Mouse (Mus musculus) adrenal gland, postnatal 36 days (tissue): ENCODE measurements at regions not wholly inside any gene's neighbourhood (a gene's known extent, or its start where the extent isn't known, plus 50 kb on each side); places are given as distances from the start of the nearest gene placed in this dataset.

Experiments
- DNase-seq, 2 experiments: peaks; one replicate each; pipeline ENCODE4 v3.0.0; 2021; ENCODE audit warnings: mixed read lengths in 1 of 2

GRCm38 (mm10) chr16:93130622-93131021, 304.7 kb upstream of the Runx1 start:
- DNase-seq: no peak

DNA sequence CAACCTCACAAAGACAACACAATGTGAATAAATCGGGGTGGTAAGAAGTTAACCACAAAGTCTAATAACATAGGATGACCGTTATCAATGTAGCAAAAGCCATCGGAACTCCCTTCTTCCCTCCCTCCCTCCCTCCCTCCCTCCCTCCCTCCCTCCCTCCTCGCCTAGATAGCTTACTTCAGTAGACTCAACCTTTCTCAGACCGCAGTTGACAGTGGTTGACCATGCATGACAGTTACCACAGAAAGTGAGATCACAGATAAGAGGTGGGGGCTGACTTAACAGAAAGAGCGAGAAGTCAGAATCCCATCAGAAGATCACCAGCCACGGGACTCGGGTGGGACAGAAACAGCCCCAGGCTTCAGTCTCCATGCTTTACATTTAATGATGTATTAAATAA, 297.8 kb upstream of the Runx1 start:
- no peak for DNase-seq

- DNase-seq: no peak
These were observed 290.4 kb upstream of the Runx1 start for GRCm38 (mm10) chr16:93116111-93116969.

DNA sequence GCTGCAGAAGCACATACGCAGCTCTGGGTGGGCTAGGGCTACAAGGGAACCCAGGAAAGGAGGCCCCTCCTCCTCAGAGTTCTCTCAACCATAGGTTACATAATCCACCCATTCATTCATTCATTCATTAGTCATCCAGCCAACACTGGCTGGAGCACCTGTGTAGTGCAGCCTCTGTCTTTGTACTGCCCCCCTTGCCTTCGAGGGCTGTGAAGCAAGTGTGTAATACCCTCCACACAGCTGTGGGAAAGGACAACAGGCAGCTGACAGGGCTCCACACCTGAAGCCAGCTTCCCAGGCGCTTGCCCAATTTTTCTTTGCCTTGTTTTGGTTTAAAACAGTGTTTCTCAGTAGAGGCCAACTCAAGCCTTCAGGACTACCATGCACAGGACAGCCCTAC, 285.0 kb upstream of the Runx1 start:
- no peak for DNase-seq

- DNase-seq: no peak
These were observed 284.5 kb upstream of the Runx1 start for GRCm38 (mm10) chr16:93110451-93110850.

DNA sequence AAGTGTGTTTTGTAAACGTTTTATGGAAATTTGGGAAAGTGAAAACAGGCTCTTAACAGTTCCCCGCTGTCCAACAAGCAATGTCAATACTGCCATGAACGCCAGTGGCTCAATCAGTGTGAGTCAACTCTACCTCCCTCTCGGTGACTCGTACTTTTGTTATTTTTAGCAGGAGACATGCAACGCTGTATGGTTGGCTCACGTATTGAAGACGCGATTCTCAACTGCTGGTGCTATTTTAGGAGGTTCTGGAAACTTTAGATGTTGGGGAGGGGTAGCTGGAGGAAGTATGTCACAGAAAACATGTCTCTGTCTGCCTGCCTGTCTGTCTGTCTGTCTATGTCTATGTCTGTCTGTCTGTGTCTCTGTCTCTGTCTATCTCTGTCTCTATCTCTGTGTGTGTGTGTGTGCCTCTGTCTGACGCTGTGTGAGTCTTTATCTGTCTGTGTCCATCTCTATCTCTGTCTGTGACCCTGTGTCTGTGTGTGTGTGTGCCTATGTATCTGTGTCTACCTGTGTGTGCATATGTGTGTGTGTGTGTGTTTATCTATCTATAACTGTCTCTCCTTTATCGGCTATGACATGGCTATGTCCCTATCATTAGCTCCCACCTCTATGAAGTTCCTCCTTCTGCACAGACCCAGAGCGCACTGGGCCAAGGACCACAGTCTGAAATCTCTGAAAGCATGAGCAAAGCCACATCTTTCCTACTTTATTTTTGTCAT, 283.9 kb upstream of the Runx1 start:
- peak; percentile 10 to 12 for DNase-seq

GRCm38 (mm10) chr16:93107524-93107845, 281.5 kb upstream of the Runx1 start:
- DNase-seq: no peak

GRCm38 (mm10) chr16:93106811-93107523, 281.0 kb upstream of the Runx1 start:
- DNase-seq: peak; percentile 9 to 48

DNA sequence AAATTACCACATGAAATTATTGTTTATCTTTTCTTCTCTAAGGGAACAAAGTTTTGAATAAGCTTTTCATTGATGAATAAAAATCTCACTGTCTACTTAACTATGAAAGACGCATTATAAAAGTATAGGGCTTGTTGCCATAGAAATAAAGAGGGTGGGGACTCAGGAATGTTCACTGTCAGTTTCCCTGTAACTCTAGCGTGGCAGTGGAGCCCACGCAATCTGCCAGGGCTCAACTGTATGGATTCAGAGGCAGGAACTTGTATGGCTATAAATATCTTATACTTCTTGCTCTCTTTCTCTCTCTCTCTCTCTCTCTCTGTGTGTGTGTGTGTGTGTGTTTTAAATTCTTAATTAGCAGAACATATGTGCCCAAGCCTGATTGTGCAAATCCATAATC, 276.2 kb upstream of the Runx1 start:
- no peak for DNase-seq

DNA sequence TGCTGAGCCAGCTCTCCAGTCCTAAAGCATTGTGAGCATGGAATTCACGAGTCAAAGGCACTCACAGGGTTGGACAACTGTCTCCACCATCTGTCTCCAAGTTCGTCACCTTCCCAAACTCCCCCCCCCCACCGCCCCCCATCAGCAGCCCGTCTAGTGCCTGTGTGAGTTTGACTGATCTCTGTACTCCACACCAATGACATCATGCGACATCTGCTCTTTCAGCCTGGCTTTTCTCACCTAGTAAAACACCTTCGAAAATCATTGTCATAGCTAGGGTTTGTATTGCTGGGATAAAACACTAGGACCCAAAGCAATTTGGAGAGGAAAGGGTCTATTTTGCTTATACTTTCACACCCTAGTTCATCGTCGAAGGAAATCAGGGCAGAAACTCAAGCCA, 272.1 kb upstream of the Runx1 start:
- DNase-seq: no peak

- DNase-seq: no peak
These were observed 270.2 kb upstream of the Runx1 start for GRCm38 (mm10) chr16:93096175-93096574.

- DNase-seq: no peak
These were observed 266.8 kb upstream of the Runx1 start for GRCm38 (mm10) chr16:93092796-93093195.

DNA sequence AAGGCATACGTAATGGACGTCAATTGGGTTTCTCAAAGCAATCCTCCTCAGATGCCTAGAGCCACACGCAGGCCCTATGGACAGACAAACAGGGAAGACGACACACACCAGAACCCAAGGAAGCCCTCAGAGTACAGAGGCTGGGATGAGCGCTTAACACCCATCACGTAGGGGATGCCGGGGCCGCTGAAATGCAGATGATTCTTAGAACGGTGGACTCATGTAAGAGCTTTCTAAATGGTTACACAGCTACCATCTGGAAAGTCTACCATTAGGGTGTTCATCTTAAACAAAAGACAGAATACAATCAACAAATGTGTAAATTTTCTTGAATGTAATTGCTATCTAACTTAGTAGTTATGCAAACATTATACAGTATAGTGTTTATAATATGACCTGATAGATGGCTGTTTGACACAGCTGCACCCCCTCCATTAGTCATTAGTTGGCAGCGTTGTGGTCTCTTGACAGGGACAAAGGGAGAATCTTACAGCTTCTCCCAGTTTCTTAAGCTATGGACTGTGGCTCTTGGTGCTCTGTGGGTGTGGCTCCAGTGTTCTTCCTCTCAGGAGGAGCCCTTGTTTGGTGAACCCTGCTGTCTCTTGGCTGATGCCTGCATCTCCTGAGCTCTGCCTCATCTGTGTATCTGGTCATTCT, 259.4 kb upstream of the Runx1 start:
- DNase-seq: no peak

DNA sequence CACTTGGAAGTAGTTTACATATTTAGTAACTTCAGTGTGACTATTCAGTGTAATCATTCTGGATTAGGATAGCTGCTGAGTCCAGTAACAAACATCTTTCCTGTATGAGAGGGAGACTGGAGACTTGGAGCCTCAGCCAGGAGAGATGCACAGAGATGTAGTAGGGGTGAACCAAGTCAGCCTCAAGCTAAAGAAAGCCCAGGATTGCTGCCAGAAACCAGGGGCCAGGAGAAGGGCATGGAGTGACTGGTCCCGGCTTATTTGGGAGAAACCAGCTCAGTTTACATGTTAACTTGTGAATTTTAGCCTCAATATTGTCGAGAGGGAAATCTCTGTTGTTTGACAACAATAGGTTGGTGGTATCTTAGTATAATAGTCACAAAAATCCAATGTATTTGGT, 257.8 kb upstream of the Runx1 start:
- DNase-seq: no peak

- DNase-seq: no peak
These were observed 257.2 kb upstream of the Runx1 start for GRCm38 (mm10) chr16:93083142-93083541.

DNA sequence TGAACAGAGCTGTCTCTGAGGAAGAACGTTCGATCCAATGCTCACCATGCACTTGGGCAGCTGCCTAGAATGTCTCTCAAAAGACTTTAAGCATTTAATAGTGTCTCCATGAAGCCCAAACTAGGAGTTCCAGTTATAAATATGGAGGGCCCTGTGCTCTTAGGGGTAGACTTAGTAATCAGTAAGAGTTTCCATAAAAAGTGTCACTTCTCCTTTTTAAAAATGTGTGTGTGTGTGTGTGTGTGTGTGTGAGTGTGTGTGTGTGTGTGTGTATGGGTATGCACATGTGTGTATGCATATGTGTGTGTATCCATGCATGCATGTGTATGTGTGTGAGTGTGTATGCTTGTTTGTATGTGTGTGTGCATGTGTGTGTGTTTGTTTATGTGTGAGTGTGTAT, 255.6 kb upstream of the Runx1 start:
- no peak for DNase-seq

DNA sequence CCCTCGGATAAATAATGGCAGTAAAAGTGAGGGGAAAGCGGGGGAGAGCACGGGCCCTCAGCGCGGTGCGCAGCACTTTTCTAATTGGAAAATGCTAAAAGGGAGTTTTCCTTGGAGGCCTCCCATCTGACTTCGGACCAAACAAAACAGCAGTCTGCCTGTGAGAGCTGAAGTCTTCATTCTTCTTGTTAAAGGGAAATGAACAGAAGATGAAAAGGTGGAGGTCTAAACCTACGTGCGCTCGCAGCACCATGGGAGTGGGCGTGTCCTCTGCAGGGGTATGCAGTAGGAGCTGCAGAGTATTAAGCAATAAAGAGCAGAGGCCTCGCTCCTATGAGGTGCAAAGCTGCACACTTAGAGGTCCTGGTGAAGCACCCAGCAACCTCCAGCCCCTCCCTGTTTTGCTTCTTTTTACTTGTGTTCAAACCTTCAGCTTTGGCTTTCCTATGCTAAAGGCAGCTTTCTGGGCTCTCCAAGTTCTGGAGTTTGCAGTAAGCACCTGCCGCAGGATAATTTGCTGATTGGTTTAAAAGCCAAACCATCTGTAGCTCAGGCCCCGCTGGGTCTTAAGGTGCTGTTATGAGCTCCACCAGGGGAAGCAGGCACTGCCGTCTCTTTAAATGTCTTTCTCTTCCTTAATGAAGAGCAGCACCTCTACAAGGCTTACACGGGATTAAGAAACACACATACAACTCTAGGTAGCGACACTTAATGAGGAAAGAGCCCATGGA, 253.9 kb upstream of the Runx1 start:
- peak; percentile 43 to 64 for DNase-seq

GRCm38 (mm10) chr16:93078909-93079308, 253.0 kb upstream of the Runx1 start:
- peak in 1 of 2 experiments; percentile 15 for DNase-seq

DNA sequence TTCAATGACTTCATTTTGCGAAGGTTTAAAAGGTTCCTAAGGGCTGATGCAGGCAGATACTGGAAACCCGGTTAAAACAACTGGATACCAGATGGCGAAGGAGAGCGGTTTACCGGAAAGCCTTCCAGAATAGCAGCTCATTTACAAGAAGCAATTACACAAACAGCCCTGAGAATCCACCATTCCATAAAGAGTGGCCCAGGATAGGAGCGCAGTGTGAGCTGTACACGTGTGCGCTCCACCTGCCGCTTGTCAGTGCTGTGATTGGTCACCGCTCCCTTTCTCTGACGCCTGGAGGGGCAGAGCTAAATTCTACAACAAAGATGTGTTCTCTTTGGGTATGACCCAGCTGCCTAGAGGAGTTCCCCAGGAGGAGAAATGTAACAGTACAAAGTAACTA, 249.5 kb upstream of the Runx1 start:
- no peak for DNase-seq

- DNase-seq: peak; percentile 56 to 66
These were observed 246.2 kb upstream of the Runx1 start for GRCm38 (mm10) chr16:93072156-93072555.

GRCm38 (mm10) chr16:93071726-93072125, 245.8 kb upstream of the Runx1 start:
- DNase-seq: no peak

DNA sequence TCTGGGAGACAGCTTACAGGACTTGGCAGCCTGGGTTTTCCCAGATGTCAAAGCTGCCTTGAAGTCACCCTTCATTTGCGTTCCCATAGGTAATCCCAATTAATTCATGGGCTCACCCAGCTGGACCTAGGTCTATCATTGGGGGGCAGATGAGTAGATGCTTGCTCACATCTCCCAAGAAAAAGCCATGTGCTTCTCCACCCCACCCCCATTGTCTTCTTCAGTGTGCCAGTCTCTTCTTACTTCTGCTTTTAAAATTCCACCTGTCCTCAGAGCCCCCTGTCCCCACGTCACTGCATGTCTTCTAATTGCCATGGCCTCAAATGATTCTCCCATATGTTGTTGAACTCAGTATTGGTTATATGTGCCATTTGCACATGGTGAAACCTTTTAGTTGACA, 240.9 kb upstream of the Runx1 start:
- DNase-seq: no peak
